Mouse (Mus musculus): ENCODE data around the gene Thsd7a. TPM values are rescaled to one million over a fixed set of nuclear protein-coding genes. Genes with fewer than 3 reads are reported as not detected.

Gene Thsd7a
- polyA plus RNA-seq, 1 experiment from 2014 or later, result 2.5 TPM

- H3K27me3 ChIP-seq (ENCODE audit: control insufficient read depth, insufficient read depth, low read length), result no peaks in the 10 kb centered on the region
- WGBS (ENCODE audit: insufficient replicate concordance), result 82% methylated on average over 32 of the region's 32 CpGs
- no peaks in the 10 kb centered on the region for H3K4me1 ChIP-seq (ENCODE audit: control insufficient read depth, insufficient read depth, low read length)
- no peak overlapping the region for H3K9ac ChIP-seq (ENCODE audit: low read depth, low read length)
- H3K36me3 ChIP-seq (ENCODE audit: control insufficient read depth, insufficient read depth, low read length), result no peaks in the 10 kb centered on the region
- no peak overlapping the region for H3K4me2 ChIP-seq
- no peaks in the 10 kb centered on the region for H3K9me3 ChIP-seq (replicated peaks; ENCODE audit: control insufficient read depth, low read length)
- no peak for ATAC-seq (replicated peaks; ENCODE audit: insufficient number of reproducible peaks, low FRiP score, low TSS enrichment)
- no peak overlapping the region for H3K27ac ChIP-seq (ENCODE audit: low read depth, low read length)
- no peak overlapping the region for H3K4me3 ChIP-seq (ENCODE audit: low read depth, low read length)
Measured at GRCm38 (mm10) chr6:12555114-12556099, 193.8 kb downstream of the Thsd7a start.

- H3K9ac ChIP-seq (ENCODE audit: low read depth, low read length), result no peak overlapping the region
- ATAC-seq (replicated peaks; ENCODE audit: insufficient number of reproducible peaks, low FRiP score, low TSS enrichment), result no peak
Measured at GRCm38 (mm10) chr6:12551176-12551575, 198.0 kb downstream of the Thsd7a start.

GRCm38 (mm10) chr6:12550054-12550655 is 199.1 kb downstream of the Thsd7a start:
- no peaks in the 10 kb centered on the region for H3K4me1 ChIP-seq (ENCODE audit: control insufficient read depth, insufficient read depth, low read length)
- no peak for ATAC-seq (replicated peaks; ENCODE audit: insufficient number of reproducible peaks, low FRiP score, low TSS enrichment)
- H3K27ac ChIP-seq (ENCODE audit: low read depth, low read length), result no peak overlapping the region
- H3K36me3 ChIP-seq (ENCODE audit: control insufficient read depth, insufficient read depth, low read length), result no peaks in the 10 kb centered on the region
- H3K9me3 ChIP-seq (replicated peaks; ENCODE audit: control insufficient read depth, low read length), result no peaks in the 10 kb centered on the region
- no peak overlapping the region for H3K9ac ChIP-seq (ENCODE audit: low read depth, low read length)
- no peak overlapping the region for H3K4me2 ChIP-seq
- 62% methylated on average over 4 of the region's 4 CpGs for WGBS (ENCODE audit: insufficient replicate concordance)
- H3K4me3 ChIP-seq (ENCODE audit: low read depth, low read length), result no peak overlapping the region
- H3K27me3 ChIP-seq (ENCODE audit: control insufficient read depth, insufficient read depth, low read length), result no peaks in the 10 kb centered on the region

More at GRCm38 (mm10) chr6:12551176-12551575, 198.0 kb downstream of the Thsd7a start:
- H3K36me3 ChIP-seq (ENCODE audit: control insufficient read depth, insufficient read depth, low read length), result no peaks in the 10 kb centered on the region
- no peak overlapping the region for H3K27ac ChIP-seq (ENCODE audit: low read depth, low read length)
- no peaks in the 10 kb centered on the region for H3K4me1 ChIP-seq (ENCODE audit: control insufficient read depth, insufficient read depth, low read length)
- H3K4me3 ChIP-seq (ENCODE audit: low read depth, low read length), result no peak overlapping the region
- H3K9me3 ChIP-seq (replicated peaks; ENCODE audit: control insufficient read depth, low read length), result no peaks in the 10 kb centered on the region
- no peaks in the 10 kb centered on the region for H3K27me3 ChIP-seq (ENCODE audit: control insufficient read depth, insufficient read depth, low read length)
- H3K4me2 ChIP-seq, result no peak overlapping the region
- 74% methylated on average over 3 of the region's 3 CpGs for WGBS (ENCODE audit: insufficient replicate concordance)

- H3K27me3 ChIP-seq (ENCODE audit: control insufficient read depth, insufficient read depth, low read length), result no peaks in the 10 kb centered on the region
- H3K4me1 ChIP-seq (ENCODE audit: control insufficient read depth, insufficient read depth, low read length), result no peaks in the 10 kb centered on the region
- WGBS (ENCODE audit: insufficient replicate concordance), result 55% methylated on average over 5 of the region's 5 CpGs
- no peaks in the 10 kb centered on the region for H3K36me3 ChIP-seq (ENCODE audit: control insufficient read depth, insufficient read depth, low read length)
- H3K4me3 ChIP-seq (ENCODE audit: low read depth, low read length), result no peak overlapping the region
- no peak for ATAC-seq (replicated peaks; ENCODE audit: insufficient number of reproducible peaks, low FRiP score, low TSS enrichment)
- no peak overlapping the region for H3K27ac ChIP-seq (ENCODE audit: low read depth, low read length)
- H3K9me3 ChIP-seq (replicated peaks; ENCODE audit: control insufficient read depth, low read length), result no peaks in the 10 kb centered on the region
- H3K4me2 ChIP-seq, result no peak overlapping the region
- no peak overlapping the region for H3K9ac ChIP-seq (ENCODE audit: low read depth, low read length)
Measured at GRCm38 (mm10) chr6:12544096-12544495, 205.1 kb downstream of the Thsd7a start.

GRCm38 (mm10) chr6:12542496-12542895 is 206.7 kb downstream of the Thsd7a start:
- H3K36me3 ChIP-seq (ENCODE audit: control insufficient read depth, insufficient read depth, low read length), result no peaks in the 10 kb centered on the region
- no peak overlapping the region for H3K4me3 ChIP-seq (ENCODE audit: low read depth, low read length)
- H3K27me3 ChIP-seq (ENCODE audit: control insufficient read depth, insufficient read depth, low read length), result no peaks in the 10 kb centered on the region
- H3K9ac ChIP-seq (ENCODE audit: low read depth, low read length), result no peak overlapping the region
- WGBS (ENCODE audit: insufficient replicate concordance), result 60% methylated on average over 3 of the region's 3 CpGs
- no peaks in the 10 kb centered on the region for H3K4me1 ChIP-seq (ENCODE audit: control insufficient read depth, insufficient read depth, low read length)
- no peak for ATAC-seq (replicated peaks; ENCODE audit: insufficient number of reproducible peaks, low FRiP score, low TSS enrichment)
- no peak overlapping the region for H3K4me2 ChIP-seq
- H3K9me3 ChIP-seq (replicated peaks; ENCODE audit: control insufficient read depth, low read length), result no peaks in the 10 kb centered on the region
- H3K27ac ChIP-seq (ENCODE audit: low read depth, low read length), result no peak overlapping the region

- no peak for ATAC-seq (replicated peaks; ENCODE audit: insufficient number of reproducible peaks, low FRiP score, low TSS enrichment)
- no peaks in the 10 kb centered on the region for H3K36me3 ChIP-seq (ENCODE audit: control insufficient read depth, insufficient read depth, low read length)
- H3K4me3 ChIP-seq (ENCODE audit: low read depth, low read length), result no peak overlapping the region
- no peak overlapping the region for H3K27ac ChIP-seq (ENCODE audit: low read depth, low read length)
- no peak overlapping the region for H3K9ac ChIP-seq (ENCODE audit: low read depth, low read length)
- no peaks in the 10 kb centered on the region for H3K27me3 ChIP-seq (ENCODE audit: control insufficient read depth, insufficient read depth, low read length)
- H3K4me1 ChIP-seq (ENCODE audit: control insufficient read depth, insufficient read depth, low read length), result no peaks in the 10 kb centered on the region
- no peak overlapping the region for H3K4me2 ChIP-seq
- H3K9me3 ChIP-seq (replicated peaks; ENCODE audit: control insufficient read depth, low read length), result no peaks in the 10 kb centered on the region
Measured at GRCm38 (mm10) chr6:12519121-12519520, 230.1 kb downstream of the Thsd7a start.

- H3K9me3 ChIP-seq (replicated peaks; ENCODE audit: control insufficient read depth, low read length), result no peaks in the 10 kb centered on the region
- 90% methylated on average over 9 of the region's 9 CpGs for WGBS (ENCODE audit: insufficient replicate concordance)
- no peak overlapping the region for H3K4me2 ChIP-seq
- H3K9ac ChIP-seq (ENCODE audit: low read depth, low read length), result no peak overlapping the region
- ATAC-seq (replicated peaks; ENCODE audit: insufficient number of reproducible peaks, low FRiP score, low TSS enrichment), result no peak
- H3K4me3 ChIP-seq (ENCODE audit: low read depth, low read length), result no peak overlapping the region
- H3K36me3 ChIP-seq (ENCODE audit: control insufficient read depth, insufficient read depth, low read length), result no peaks in the 10 kb centered on the region
- no peak overlapping the region for H3K27ac ChIP-seq (ENCODE audit: low read depth, low read length)
- H3K4me1 ChIP-seq (ENCODE audit: control insufficient read depth, insufficient read depth, low read length), result no peaks in the 10 kb centered on the region
- no peaks in the 10 kb centered on the region for H3K27me3 ChIP-seq (ENCODE audit: control insufficient read depth, insufficient read depth, low read length)
Measured at GRCm38 (mm10) chr6:12518283-12518903, 230.8 kb downstream of the Thsd7a start.

- Histone ChIP-seq H3K9ac (ENCODE audit: low read depth, low read length) (no peak overlapping the region), H3K27ac (ENCODE audit: low read depth, low read length) (no peak overlapping the region), H3K4me1 (ENCODE audit: control insufficient read depth, insufficient read depth, low read length) (no peaks in the 10 kb centered on the region), H3K9me3 (replicated peaks; ENCODE audit: control insufficient read depth, low read length) (no peaks in the 10 kb centered on the region), H3K4me2 (no peak overlapping the region), H3K27me3 (ENCODE audit: control insufficient read depth, insufficient read depth, low read length) (no peaks in the 10 kb centered on the region), H3K36me3 (ENCODE audit: control insufficient read depth, insufficient read depth, low read length) (no peaks in the 10 kb centered on the region), H3K4me3 (ENCODE audit: low read depth, low read length) (no peak overlapping the region)
- ATAC-seq (replicated peaks; ENCODE audit: insufficient number of reproducible peaks, low FRiP score, low TSS enrichment), result no peak
Measured at GRCm38 (mm10) chr6:12517726-12518125, 231.5 kb downstream of the Thsd7a start.
